Mouse (Mus musculus): ENCODE results near the gene Cep57l1. TPM values are rescaled to one million over a fixed set of nuclear protein-coding genes. Genes with fewer than 3 reads are reported as not detected.
A peak's percentile ranks its signal among the peaks of the same experiment; 100 is the strongest.
"Not testable (repeated sequence)": the region's sequence is repeated elsewhere in the genome, so short reads cannot be mapped to it uniquely, and the experiment has no call there.

Cep57l1 gene
- total and polyA plus RNA-seq, 3 experiments, result 0.86 to 2.5 (median 2.3) TPM

DNA sequence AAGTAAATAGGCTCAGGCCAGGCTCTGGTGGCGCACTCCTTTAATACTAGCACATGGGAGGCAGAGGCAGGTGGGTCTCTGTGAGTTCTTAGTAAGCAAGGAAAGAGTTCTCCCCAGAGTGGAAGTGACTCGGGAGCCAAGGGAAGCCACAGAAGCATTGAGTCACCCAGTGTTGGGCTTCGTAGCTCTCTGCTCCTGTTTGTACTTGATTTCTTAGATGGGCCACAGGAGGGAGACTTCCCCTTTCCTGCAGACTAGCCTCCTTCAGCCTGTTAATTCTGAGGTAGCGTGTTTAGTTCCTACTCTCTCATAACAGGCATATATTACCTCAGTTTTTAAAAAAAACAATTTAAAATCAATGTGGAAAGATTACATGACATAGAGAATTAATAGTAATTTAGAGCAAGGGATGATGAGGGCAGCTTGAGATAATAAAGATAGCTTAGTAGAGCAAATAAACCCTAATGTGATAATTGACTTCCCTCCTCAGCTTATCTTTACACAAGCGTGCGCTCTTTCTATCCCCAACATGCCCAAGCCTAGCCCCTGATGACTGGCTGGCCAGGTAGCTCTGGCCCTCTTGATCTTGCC is 16.9 kb upstream of the Cep57l1 start:
- no peak overlapping the region for H3K27ac ChIP-seq
- H3K36me3 ChIP-seq (ENCODE audit: control insufficient read depth, insufficient read depth, low read length), result peaks cover 6% of the 10 kb centered on the region
- H3K4me3 ChIP-seq, result no peak overlapping the region
- H3K79me2 ChIP-seq (replicated peaks; ENCODE audit: control insufficient read depth, insufficient read depth, low read length), result peaks cover 5% of the 10 kb centered on the region
- intact Hi-C loops (cut with DNase I), result no loop called here
- WGBS, result 67% methylated on average over 6 of the region's 6 CpGs
- no peak for DNase-seq
- no peak overlapping the region for H3K9ac ChIP-seq (ENCODE audit: low read depth, low read length)
- H3K4me1 ChIP-seq (ENCODE audit: control insufficient read depth, insufficient read depth, low read length), result peaks cover 10% of the 10 kb centered on the region
- H3K27me3 ChIP-seq (ENCODE audit: control insufficient read depth, insufficient read depth, low read length), result no peaks in the 10 kb centered on the region
- TF ChIP-seq POLR2A (IDR thresholded peaks at IDR 0.05; ENCODE audit: insufficient read depth, low read depth, low read length), result no peak
- peak; percentile 12; the same call in 1 of the 2 replicates for TF ChIP-seq CTCF (IDR thresholded peaks at IDR 0.05)

DNA sequence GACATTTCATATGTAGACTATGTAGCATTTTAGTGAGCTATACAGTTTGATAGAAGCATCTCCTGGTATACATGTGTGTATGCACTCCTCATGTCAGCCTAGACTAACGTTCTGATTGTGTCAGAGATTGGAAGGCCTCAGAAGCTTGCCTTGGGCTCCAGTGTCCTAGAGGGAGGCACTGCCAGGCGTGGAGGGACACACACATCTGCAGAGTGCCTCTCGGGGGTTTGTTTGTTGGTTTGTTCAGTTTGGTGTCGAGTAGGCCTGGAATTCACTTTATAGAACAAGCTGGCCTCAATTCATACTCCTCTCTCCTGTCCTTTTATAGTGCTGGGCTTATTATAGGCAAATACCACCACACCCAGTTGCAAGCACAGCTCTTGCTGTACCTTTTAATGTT is 16.3 kb upstream of the Cep57l1 start:
- Histone ChIP-seq H3K4me3 (no peak overlapping the region), H3K27me3 (ENCODE audit: control insufficient read depth, insufficient read depth, low read length) (no peaks in the 10 kb centered on the region), H3K9ac (ENCODE audit: low read depth, low read length) (no peak overlapping the region), H3K4me1 (ENCODE audit: control insufficient read depth, insufficient read depth, low read length) (peaks cover 11% of the 10 kb centered on the region), H3K79me2 (replicated peaks; ENCODE audit: control insufficient read depth, insufficient read depth, low read length) (peaks cover 7% of the 10 kb centered on the region), H3K27ac (no peak overlapping the region), H3K36me3 (ENCODE audit: control insufficient read depth, insufficient read depth, low read length) (peaks cover 6% of the 10 kb centered on the region)
- TF ChIP-seq EP300 (IDR thresholded peaks at IDR 0.05; ENCODE audit: insufficient read depth, low read depth, low read length) (no peak), CTCF (IDR thresholded peaks at IDR 0.05) (no peak), POLR2A (IDR thresholded peaks at IDR 0.05; ENCODE audit: insufficient read depth, low read depth, low read length) (no peak)
- DNase-seq, result no peak
- intact Hi-C loops (cut with DNase I), result no loop called here
- 83% methylated on average over 4 of the region's 4 CpGs for WGBS

DNA sequence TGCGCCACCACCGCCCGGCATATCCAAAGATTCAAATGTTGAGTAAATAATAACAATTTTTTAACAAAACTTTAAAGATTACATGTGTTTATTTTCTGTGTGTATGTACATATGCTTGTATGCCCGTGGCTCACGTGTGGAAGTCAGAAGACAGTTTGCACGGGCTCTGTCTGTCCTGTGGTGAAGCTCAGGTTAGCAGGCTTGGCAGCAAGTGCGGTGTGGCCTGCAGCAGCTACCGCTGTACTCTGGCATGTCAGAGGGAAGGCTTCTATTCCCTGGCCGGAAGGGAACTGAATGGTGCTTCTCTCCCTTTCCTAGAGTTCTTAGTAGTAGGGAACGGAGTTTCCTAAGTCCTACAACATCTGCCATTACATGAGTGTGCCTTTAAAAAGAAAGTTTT is 15.4 kb upstream of the Cep57l1 start:
- TF ChIP-seq CTCF (IDR thresholded peaks at IDR 0.05) (no peak), POLR2A (IDR thresholded peaks at IDR 0.05; ENCODE audit: insufficient read depth, low read depth, low read length) (no peak), EP300 (IDR thresholded peaks at IDR 0.05; ENCODE audit: insufficient read depth, low read depth, low read length) (no peak)
- Histone ChIP-seq H3K4me3 (no peak overlapping the region), H3K4me1 (ENCODE audit: control insufficient read depth, insufficient read depth, low read length) (peaks cover 11% of the 10 kb centered on the region), H3K36me3 (ENCODE audit: control insufficient read depth, insufficient read depth, low read length) (peaks cover 4% of the 10 kb centered on the region), H3K9ac (ENCODE audit: low read depth, low read length) (no peak overlapping the region), H3K27me3 (ENCODE audit: control insufficient read depth, insufficient read depth, low read length) (no peaks in the 10 kb centered on the region), H3K79me2 (replicated peaks; ENCODE audit: control insufficient read depth, insufficient read depth, low read length) (peaks cover 7% of the 10 kb centered on the region), H3K27ac (peak overlapping the region; percentile 48)
- 67% methylated on average over 10 of the region's 10 CpGs for WGBS
- peak in 1 of 2 experiments; percentile 32 for DNase-seq
- intact Hi-C loops (cut with DNase I), result no loop called here

- no peak for DNase-seq
- Histone ChIP-seq H3K27ac (peak overlapping the region; percentile 22; the same call in 1 of the 2 replicates), H3K27me3 (ENCODE audit: control insufficient read depth, insufficient read depth, low read length) (no peaks in the 10 kb centered on the region), H3K4me1 (ENCODE audit: control insufficient read depth, insufficient read depth, low read length) (peaks cover 12% of the 10 kb centered on the region), H3K9ac (ENCODE audit: low read depth, low read length) (no peak overlapping the region), H3K4me3 (no peak overlapping the region), H3K36me3 (ENCODE audit: control insufficient read depth, insufficient read depth, low read length) (peaks cover 6% of the 10 kb centered on the region), H3K79me2 (replicated peaks; ENCODE audit: control insufficient read depth, insufficient read depth, low read length) (peaks cover 6% of the 10 kb centered on the region)
- TF ChIP-seq CTCF (IDR thresholded peaks at IDR 0.05) (no peak), EP300 (IDR thresholded peaks at IDR 0.05; ENCODE audit: insufficient read depth, low read depth, low read length) (no peak), POLR2A (IDR thresholded peaks at IDR 0.05; ENCODE audit: insufficient read depth, low read depth, low read length) (no peak)
- 48% methylated on average over 4 of the region's 4 CpGs for WGBS
- intact Hi-C loops (cut with DNase I), result no loop called here
These were observed 14.2 kb upstream of the Cep57l1 start for GRCm38 (mm10) chr10:41823916-41824315.

DNA sequence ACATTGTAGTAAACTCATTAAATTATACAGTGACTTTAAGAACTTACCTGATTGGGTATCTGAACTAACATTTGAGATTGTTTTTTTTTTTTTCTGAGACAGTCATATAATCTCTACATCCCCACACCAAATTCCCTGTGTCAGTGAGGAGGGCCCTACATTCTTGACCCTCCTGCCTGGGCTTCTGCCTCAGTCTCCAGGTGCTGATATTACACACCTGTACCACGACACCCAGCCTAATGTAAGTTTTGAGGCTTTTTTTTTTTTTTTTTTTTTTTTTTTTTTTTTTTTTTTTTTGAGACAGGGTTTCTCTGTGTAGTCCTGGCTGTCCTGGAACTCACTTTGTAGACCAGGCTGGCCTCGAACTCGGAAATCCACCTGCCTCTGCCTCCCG is 13.6 kb upstream of the Cep57l1 start:
- H3K36me3 ChIP-seq (ENCODE audit: control insufficient read depth, insufficient read depth, low read length); DNase-seq; H3K79me2 ChIP-seq (replicated peaks; ENCODE audit: control insufficient read depth, insufficient read depth, low read length); intact Hi-C loops (cut with DNase I); H3K9ac ChIP-seq (ENCODE audit: low read depth, low read length); H3K4me3 ChIP-seq; H3K4me1 ChIP-seq (ENCODE audit: control insufficient read depth, insufficient read depth, low read length); H3K27me3 ChIP-seq (ENCODE audit: control insufficient read depth, insufficient read depth, low read length): not testable (repeated sequence)
- H3K27ac ChIP-seq, result peak overlapping the region; percentile 58; the same call in 1 of the 2 replicates
- WGBS, result 82% methylated on average over 4 of the region's 4 CpGs

DNA sequence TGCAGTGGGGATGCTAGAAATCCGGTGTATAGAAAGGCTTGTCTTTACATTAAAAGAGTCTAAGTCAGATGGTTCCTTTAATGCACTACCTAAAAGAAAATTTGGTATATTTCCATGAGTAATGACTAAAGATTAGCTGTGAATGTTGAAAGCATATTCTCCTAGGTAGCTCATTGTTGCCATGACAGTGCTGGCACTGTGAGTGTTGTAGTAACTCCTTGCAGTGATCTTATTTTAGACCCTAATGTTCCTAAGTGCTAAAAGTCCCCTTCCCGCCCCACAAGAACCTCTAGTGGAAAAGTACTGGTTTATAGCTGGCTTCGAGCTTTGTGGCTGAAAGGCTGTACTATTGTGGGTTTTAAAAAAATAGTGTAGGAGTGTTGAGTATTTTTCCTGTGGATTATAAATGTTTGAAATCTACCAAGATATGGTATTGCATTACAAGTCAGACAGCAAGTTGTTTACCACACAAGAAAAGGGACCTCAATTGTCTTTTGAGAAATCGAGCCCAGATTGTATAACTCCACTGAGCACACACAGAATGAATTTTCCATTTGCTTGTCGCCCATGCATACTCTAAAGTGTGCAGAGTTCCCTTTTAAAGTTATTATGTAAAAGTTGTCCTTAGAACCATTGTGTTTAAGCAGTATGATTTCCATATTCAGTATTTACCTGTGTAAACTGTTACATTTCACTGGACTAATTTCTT is 13.1 kb upstream of the Cep57l1 start:
- WGBS, result 42% methylated on average over 5 of the region's 5 CpGs
- peaks cover 6% of the 10 kb centered on the region; the same call in 1 of the 2 replicates for H3K36me3 ChIP-seq (ENCODE audit: control insufficient read depth, insufficient read depth, low read length)
- no peak overlapping the region for H3K9ac ChIP-seq (ENCODE audit: low read depth, low read length)
- H3K4me3 ChIP-seq, result no peak overlapping the region
- intact Hi-C loops (cut with DNase I), result no loop called here
- peak overlapping the region; percentile 58 for H3K27ac ChIP-seq
- TF ChIP-seq CTCF (IDR thresholded peaks at IDR 0.05) (no peak), EP300 (IDR thresholded peaks at IDR 0.05; ENCODE audit: insufficient read depth, low read depth, low read length) (no peak), POLR2A (IDR thresholded peaks at IDR 0.05; ENCODE audit: insufficient read depth, low read depth, low read length) (no peak)
- no peak for DNase-seq
- peaks cover 2% of the 10 kb centered on the region for H3K79me2 ChIP-seq (replicated peaks; ENCODE audit: control insufficient read depth, insufficient read depth, low read length)
- no peaks in the 10 kb centered on the region for H3K27me3 ChIP-seq (ENCODE audit: control insufficient read depth, insufficient read depth, low read length)
- H3K4me1 ChIP-seq (ENCODE audit: control insufficient read depth, insufficient read depth, low read length), result peaks cover 8% of the 10 kb centered on the region

Measured in heart, adult 2 months (tissue).